Mouse (Mus musculus): ENCODE results near the gene Pi4k2a. TPM values are rescaled to one million over a fixed set of nuclear protein-coding genes. Genes with fewer than 3 reads are reported as not detected.

The Pi4k2a gene
- 24.9 and 27.4 TPM in 2 replicates for polyA plus RNA-seq (2015; fragmentation: Nextera tagmentation; extraction: Ambion mirVana)

- peak; percentile 98 for ATAC-seq (ENCODE audit: insufficient number of reproducible peaks, insufficient read depth, low FRiP score, low TSS enrichment, low read depth)
- Histone ChIP-seq H3K4me2 (peak within 1 kb of the TSS; percentile 80), H3K4me1 (peaks cover 36% of the 10 kb centered on the region), H3K4me3 (peak within 1 kb of the TSS; percentile 93), H3K27ac (peak within 1 kb of the TSS; percentile 89), H3K27me3 (no peaks in the 10 kb centered on the region), H3K9ac (peak within 1 kb of the TSS; percentile 91), H3K9me3 (no peaks in the 10 kb centered on the region), H3K36me3 (peaks cover 12% of the 10 kb centered on the region; the same call in 1 of the 2 replicates)
- under 1% methylated on average over 55 of the region's 55 CpGs for WGBS
Measured at GRCm38 (mm10) chr19:42089748-42090595, at the start of gene Pi4k2a. Gene Pi4k2a, plus strand, starts transcription at chr19:42090470.

GRCm38 (mm10) chr19:42043988-42044387 is 46.3 kb upstream of the Pi4k2a start:
- Histone ChIP-seq H3K27ac (no peak overlapping the region), H3K4me2 (no peak overlapping the region), H3K4me3 (no peak overlapping the region), H3K36me3 (no peaks in the 10 kb centered on the region), H3K9me3 (no peaks in the 10 kb centered on the region), H3K4me1 (peaks cover 13% of the 10 kb centered on the region; the same call in 1 of the 2 replicates), H3K9ac (no peak overlapping the region), H3K27me3 (peaks cover 6% of the 10 kb centered on the region)
- ATAC-seq (ENCODE audit: insufficient number of reproducible peaks, insufficient read depth, low FRiP score, low TSS enrichment, low read depth), result no peak
- WGBS, result 97% methylated on average over 6 of the region's 6 CpGs

GRCm38 (mm10) chr19:42045269-42046102 is 44.8 kb upstream of the Pi4k2a start, which contains the start of gene Hoga1:
Gene Hoga1, plus strand, starts transcription at chr19:42045610.
- peak within 1 kb of the TSS; percentile 63 for H3K9ac ChIP-seq
- no peak within 1 kb of the TSS for H3K27ac ChIP-seq
- peak; percentile 77; the same call in 1 of the 2 replicates for ATAC-seq (ENCODE audit: insufficient number of reproducible peaks, insufficient read depth, low FRiP score, low TSS enrichment, low read depth)
- peak within 1 kb of the TSS; percentile 60 for H3K4me2 ChIP-seq
- H3K4me1 ChIP-seq, result peaks cover 13% of the 10 kb centered on the region; the same call in 1 of the 2 replicates
- no peaks in the 10 kb centered on the region for H3K9me3 ChIP-seq
- no peaks in the 10 kb centered on the region; the same call in 1 of the 2 replicates for H3K27me3 ChIP-seq
- H3K36me3 ChIP-seq, result no peaks in the 10 kb centered on the region
- peak within 1 kb of the TSS; percentile 37 for H3K4me3 ChIP-seq
- 19% methylated on average over 23 of the region's 23 CpGs for WGBS

GRCm38 (mm10) chr19:42050251-42050650 is 40.0 kb upstream of the Pi4k2a start:
- no peak for ATAC-seq (ENCODE audit: insufficient number of reproducible peaks, insufficient read depth, low FRiP score, low TSS enrichment, low read depth)
- no peak overlapping the region for H3K4me3 ChIP-seq
- WGBS, result 90% methylated on average over 1 of the region's 1 CpGs

GRCm38 (mm10) chr19:42051351-42051750 is 38.9 kb upstream of the Pi4k2a start:
- Histone ChIP-seq H3K9ac (no peak overlapping the region), H3K9me3 (no peaks in the 10 kb centered on the region), H3K4me2 (no peak overlapping the region), H3K36me3 (no peaks in the 10 kb centered on the region), H3K27me3 (no peaks in the 10 kb centered on the region), H3K4me1 (0 out of 2 replicates have a peak, but pooled peaks cover 2% of the 10 kb centered on the region), H3K27ac (no peak overlapping the region), H3K4me3 (no peak overlapping the region)
- 82% methylated on average over 3 of the region's 3 CpGs for WGBS
- ATAC-seq (ENCODE audit: insufficient number of reproducible peaks, insufficient read depth, low FRiP score, low TSS enrichment, low read depth), result no peak

More at GRCm38 (mm10) chr19:42050251-42050650, 40.0 kb upstream of the Pi4k2a start:
- no peaks in the 10 kb centered on the region for H3K9me3 ChIP-seq
- no peak overlapping the region for H3K27ac ChIP-seq
- no peak overlapping the region for H3K9ac ChIP-seq
- no peaks in the 10 kb centered on the region for H3K36me3 ChIP-seq
- H3K4me2 ChIP-seq, result no peak overlapping the region
- H3K27me3 ChIP-seq, result no peaks in the 10 kb centered on the region
- peaks cover 13% of the 10 kb centered on the region; the same call in 1 of the 2 replicates for H3K4me1 ChIP-seq

- Histone ChIP-seq H3K4me2 (no peak within 1 kb of the TSS), H3K27ac (no peak within 1 kb of the TSS), H3K27me3 (no peaks in the 10 kb centered on the region), H3K36me3 (no peaks in the 10 kb centered on the region), H3K4me3 (no peak within 1 kb of the TSS), H3K9me3 (no peaks in the 10 kb centered on the region), H3K4me1 (no peaks in the 10 kb centered on the region), H3K9ac (no peak within 1 kb of the TSS)
- WGBS, result 63% methylated on average over 4 of the region's 4 CpGs
- no peak for ATAC-seq (ENCODE audit: insufficient number of reproducible peaks, insufficient read depth, low FRiP score, low TSS enrichment, low read depth)
Measured at GRCm38 (mm10) chr19:42051948-42052347, 38.3 kb upstream of the Pi4k2a start, which contains the start of gene 4933411K16Rik. Gene 4933411K16Rik, plus strand, starts transcription at chr19:42052248.

GRCm38 (mm10) chr19:42054255-42054654 is 36.0 kb upstream of the Pi4k2a start:
- no peak overlapping the region for H3K9ac ChIP-seq
- H3K4me2 ChIP-seq, result no peak overlapping the region
- no peaks in the 10 kb centered on the region for H3K9me3 ChIP-seq
- no peak overlapping the region for H3K27ac ChIP-seq
- H3K36me3 ChIP-seq, result no peaks in the 10 kb centered on the region
- ATAC-seq (ENCODE audit: insufficient number of reproducible peaks, insufficient read depth, low FRiP score, low TSS enrichment, low read depth), result no peak
- no peak overlapping the region for H3K4me3 ChIP-seq
- no peaks in the 10 kb centered on the region for H3K4me1 ChIP-seq
- H3K27me3 ChIP-seq, result no peaks in the 10 kb centered on the region
- WGBS, result 80% methylated on average over 6 of the region's 6 CpGs

- Histone ChIP-seq H3K4me2 (no peak overlapping the region), H3K36me3 (no peaks in the 10 kb centered on the region), H3K9me3 (no peaks in the 10 kb centered on the region), H3K4me1 (no peaks in the 10 kb centered on the region), H3K27me3 (no peaks in the 10 kb centered on the region), H3K27ac (no peak overlapping the region), H3K4me3 (no peak overlapping the region), H3K9ac (no peak overlapping the region)
- 82% methylated on average over 2 of the region's 2 CpGs for WGBS
- no peak for ATAC-seq (ENCODE audit: insufficient number of reproducible peaks, insufficient read depth, low FRiP score, low TSS enrichment, low read depth)
Measured at GRCm38 (mm10) chr19:42055881-42056280, 34.4 kb upstream of the Pi4k2a start.

GRCm38 (mm10) chr19:42056719-42057409 is 33.4 kb upstream of the Pi4k2a start:
- no peak overlapping the region for H3K4me3 ChIP-seq
- WGBS, result 88% methylated on average over 6 of the region's 6 CpGs
- no peak overlapping the region for H3K27ac ChIP-seq
- no peaks in the 10 kb centered on the region for H3K9me3 ChIP-seq
- H3K4me1 ChIP-seq, result no peaks in the 10 kb centered on the region
- H3K9ac ChIP-seq, result no peak overlapping the region
- no peaks in the 10 kb centered on the region for H3K36me3 ChIP-seq
- no peaks in the 10 kb centered on the region for H3K27me3 ChIP-seq
- no peak for ATAC-seq (ENCODE audit: insufficient number of reproducible peaks, insufficient read depth, low FRiP score, low TSS enrichment, low read depth)
- no peak overlapping the region for H3K4me2 ChIP-seq

GRCm38 (mm10) chr19:42058426-42058825 is 31.8 kb upstream of the Pi4k2a start:
- H3K4me2 ChIP-seq, result no peak overlapping the region
- 72% methylated on average over 7 of the region's 7 CpGs for WGBS
- H3K9me3 ChIP-seq, result no peaks in the 10 kb centered on the region
- no peak overlapping the region for H3K4me3 ChIP-seq
- no peak overlapping the region for H3K27ac ChIP-seq
- no peaks in the 10 kb centered on the region for H3K4me1 ChIP-seq
- no peaks in the 10 kb centered on the region for H3K36me3 ChIP-seq
- H3K9ac ChIP-seq, result no peak overlapping the region
- no peak for ATAC-seq (ENCODE audit: insufficient number of reproducible peaks, insufficient read depth, low FRiP score, low TSS enrichment, low read depth)
- H3K27me3 ChIP-seq, result no peaks in the 10 kb centered on the region

- ATAC-seq (ENCODE audit: insufficient number of reproducible peaks, insufficient read depth, low FRiP score, low TSS enrichment, low read depth), result no peak
- no peak overlapping the region for H3K9ac ChIP-seq
- no peaks in the 10 kb centered on the region for H3K27me3 ChIP-seq
- no peaks in the 10 kb centered on the region for H3K9me3 ChIP-seq
- H3K36me3 ChIP-seq, result no peaks in the 10 kb centered on the region
- H3K4me2 ChIP-seq, result no peak overlapping the region
- WGBS, result 95% methylated on average over 7 of the region's 7 CpGs
- H3K27ac ChIP-seq, result no peak overlapping the region
- no peak overlapping the region for H3K4me3 ChIP-seq
- H3K4me1 ChIP-seq, result no peaks in the 10 kb centered on the region
Measured at GRCm38 (mm10) chr19:42061443-42061842, 28.8 kb upstream of the Pi4k2a start.
